Mouse (Mus musculus): ENCODE results near the gene Adrm1. TPM values are rescaled to one million over a fixed set of nuclear protein-coding genes. Genes with fewer than 3 reads are reported as not detected.

Gene Adrm1
- polyA plus RNA-seq, 1 experiment from 2014 or later = 195 TPM

GRCm38 (mm10) chr2:180197323-180198037 lies 26.2 kb downstream of the Adrm1 start:
- Histone ChIP-seq H3K9ac (ENCODE audit: low read length) (no peak overlapping the region), H3K4me1 (ENCODE audit: control insufficient read depth, insufficient read depth, low read length) (no peaks in the 10 kb centered on the region), H3K9me3 (ENCODE audit: control insufficient read depth, low read length) (no peaks in the 10 kb centered on the region), H3K4me2 (ENCODE audit: low read depth) (no peak overlapping the region), H3K27ac (ENCODE audit: low read depth, low read length) (no peak overlapping the region), H3K4me3 (ENCODE audit: low read depth, low read length) (no peak overlapping the region), H3K27me3 (ENCODE audit: control insufficient read depth, insufficient read depth, low read length) (no peaks in the 10 kb centered on the region), H3K36me3 (ENCODE audit: control insufficient read depth, insufficient read depth, low read length) (no peaks in the 10 kb centered on the region)
- whole genome bisulfite sequencing = 89% methylated on average over 10 of the region's 10 CpGs
- ATAC-seq (ENCODE audit: insufficient read depth, low FRiP score, low TSS enrichment) (no peak), DNase-seq (ENCODE audit: low spot score) (no peak)

GRCm38 (mm10) chr2:180198782-180199181 lies 27.5 kb downstream of the Adrm1 start:
- Histone ChIP-seq H3K9me3 (ENCODE audit: control insufficient read depth, low read length) (no peaks in the 10 kb centered on the region), H3K9ac (ENCODE audit: low read length) (no peak overlapping the region), H3K36me3 (ENCODE audit: control insufficient read depth, insufficient read depth, low read length) (no peaks in the 10 kb centered on the region), H3K4me2 (ENCODE audit: low read depth) (no peak overlapping the region), H3K27ac (ENCODE audit: low read depth, low read length) (no peak overlapping the region), H3K27me3 (ENCODE audit: control insufficient read depth, insufficient read depth, low read length) (no peaks in the 10 kb centered on the region), H3K4me1 (ENCODE audit: control insufficient read depth, insufficient read depth, low read length) (no peaks in the 10 kb centered on the region), H3K4me3 (ENCODE audit: low read depth, low read length) (no peak overlapping the region)
- WGBS = 90% methylated on average over 10 of the region's 10 CpGs
- DNase-seq (ENCODE audit: low spot score) (no peak), ATAC-seq (ENCODE audit: insufficient read depth, low FRiP score, low TSS enrichment) (no peak)

- no peak for ATAC-seq (ENCODE audit: insufficient read depth, low FRiP score, low TSS enrichment)
- H3K36me3 ChIP-seq (ENCODE audit: control insufficient read depth, insufficient read depth, low read length) = no peaks in the 10 kb centered on the region
- no peak overlapping the region for H3K4me3 ChIP-seq (ENCODE audit: low read depth, low read length)
- 54% methylated on average over 11 of the region's 11 CpGs for WGBS
- H3K4me1 ChIP-seq (ENCODE audit: control insufficient read depth, insufficient read depth, low read length) = no peaks in the 10 kb centered on the region
- no peaks in the 10 kb centered on the region for H3K9me3 ChIP-seq (ENCODE audit: control insufficient read depth, low read length)
- H3K27me3 ChIP-seq (ENCODE audit: control insufficient read depth, insufficient read depth, low read length) = no peaks in the 10 kb centered on the region
- H3K9ac ChIP-seq (ENCODE audit: low read length) = no peak overlapping the region
- H3K27ac ChIP-seq (ENCODE audit: low read depth, low read length) = no peak overlapping the region
- no peak for DNase-seq (ENCODE audit: low spot score)
- no peak overlapping the region for H3K4me2 ChIP-seq (ENCODE audit: low read depth)
Measured at GRCm38 (mm10) chr2:180200681-180201080, 29.4 kb downstream of the Adrm1 start.

GRCm38 (mm10) chr2:180201303-180201702 lies 30.0 kb downstream of the Adrm1 start:
- Histone ChIP-seq H3K4me1 (ENCODE audit: control insufficient read depth, insufficient read depth, low read length) (no peaks in the 10 kb centered on the region), H3K9me3 (ENCODE audit: control insufficient read depth, low read length) (no peaks in the 10 kb centered on the region), H3K9ac (ENCODE audit: low read length) (no peak overlapping the region), H3K36me3 (ENCODE audit: control insufficient read depth, insufficient read depth, low read length) (no peaks in the 10 kb centered on the region), H3K27ac (ENCODE audit: low read depth, low read length) (no peak overlapping the region), H3K27me3 (ENCODE audit: control insufficient read depth, insufficient read depth, low read length) (no peaks in the 10 kb centered on the region), H3K4me3 (ENCODE audit: low read depth, low read length) (no peak overlapping the region), H3K4me2 (ENCODE audit: low read depth) (no peak overlapping the region)
- 71% methylated on average over 9 of the region's 9 CpGs for WGBS
- no peak for DNase-seq (ENCODE audit: low spot score)
- ATAC-seq (ENCODE audit: insufficient read depth, low FRiP score, low TSS enrichment) = no peak

GRCm38 (mm10) chr2:180202263-180202662 lies 31.0 kb downstream of the Adrm1 start:
- Histone ChIP-seq H3K4me3 (ENCODE audit: low read depth, low read length) (no peak overlapping the region), H3K27me3 (ENCODE audit: control insufficient read depth, insufficient read depth, low read length) (no peaks in the 10 kb centered on the region), H3K9ac (ENCODE audit: low read length) (no peak overlapping the region), H3K9me3 (ENCODE audit: control insufficient read depth, low read length) (no peaks in the 10 kb centered on the region), H3K27ac (ENCODE audit: low read depth, low read length) (no peak overlapping the region), H3K4me2 (ENCODE audit: low read depth) (no peak overlapping the region), H3K4me1 (ENCODE audit: control insufficient read depth, insufficient read depth, low read length) (no peaks in the 10 kb centered on the region), H3K36me3 (ENCODE audit: control insufficient read depth, insufficient read depth, low read length) (no peaks in the 10 kb centered on the region)
- ATAC-seq (ENCODE audit: insufficient read depth, low FRiP score, low TSS enrichment) = no peak
- 93% methylated on average over 14 of the region's 14 CpGs for WGBS
- no peak for DNase-seq (ENCODE audit: low spot score)

- ATAC-seq (ENCODE audit: insufficient read depth, low FRiP score, low TSS enrichment) (no peak), DNase-seq (ENCODE audit: low spot score) (no peak)
- Histone ChIP-seq H3K27me3 (ENCODE audit: control insufficient read depth, insufficient read depth, low read length) (no peaks in the 10 kb centered on the region), H3K27ac (ENCODE audit: low read depth, low read length) (no peak overlapping the region), H3K4me3 (ENCODE audit: low read depth, low read length) (no peak overlapping the region), H3K4me2 (ENCODE audit: low read depth) (no peak overlapping the region), H3K36me3 (ENCODE audit: control insufficient read depth, insufficient read depth, low read length) (no peaks in the 10 kb centered on the region), H3K4me1 (ENCODE audit: control insufficient read depth, insufficient read depth, low read length) (no peaks in the 10 kb centered on the region), H3K9me3 (ENCODE audit: control insufficient read depth, low read length) (no peaks in the 10 kb centered on the region), H3K9ac (ENCODE audit: low read length) (no peak overlapping the region)
- WGBS = 71% methylated on average over 10 of the region's 10 CpGs
Measured at GRCm38 (mm10) chr2:180202805-180203204, 31.5 kb downstream of the Adrm1 start.

GRCm38 (mm10) chr2:180204501-180204900 lies 33.2 kb downstream of the Adrm1 start:
- Histone ChIP-seq H3K27me3 (ENCODE audit: control insufficient read depth, insufficient read depth, low read length) (no peaks in the 10 kb centered on the region), H3K36me3 (ENCODE audit: control insufficient read depth, insufficient read depth, low read length) (no peaks in the 10 kb centered on the region), H3K4me2 (ENCODE audit: low read depth) (no peak overlapping the region), H3K4me1 (ENCODE audit: control insufficient read depth, insufficient read depth, low read length) (no peaks in the 10 kb centered on the region), H3K9me3 (ENCODE audit: control insufficient read depth, low read length) (no peaks in the 10 kb centered on the region), H3K4me3 (ENCODE audit: low read depth, low read length) (no peak overlapping the region), H3K27ac (ENCODE audit: low read depth, low read length) (no peak overlapping the region), H3K9ac (ENCODE audit: low read length) (no peak overlapping the region)
- 96% methylated on average over 9 of the region's 9 CpGs for WGBS
- ATAC-seq (ENCODE audit: insufficient read depth, low FRiP score, low TSS enrichment) (no peak), DNase-seq (ENCODE audit: low spot score) (no peak)

- no peaks in the 10 kb centered on the region for H3K27me3 ChIP-seq (ENCODE audit: control insufficient read depth, insufficient read depth, low read length)
- DNase-seq (ENCODE audit: low spot score) (peak; percentile 37), ATAC-seq (ENCODE audit: insufficient read depth, low FRiP score, low TSS enrichment) (peak; percentile 72)
- no peak overlapping the region for H3K4me2 ChIP-seq (ENCODE audit: low read depth)
- no peak overlapping the region for H3K9ac ChIP-seq (ENCODE audit: low read length)
- no peaks in the 10 kb centered on the region for H3K4me1 ChIP-seq (ENCODE audit: control insufficient read depth, insufficient read depth, low read length)
- 65% methylated on average over 12 of the region's 12 CpGs for WGBS
- no peak overlapping the region for H3K4me3 ChIP-seq (ENCODE audit: low read depth, low read length)
- peak overlapping the region; percentile 47; the same call in 1 of the 2 replicates for H3K27ac ChIP-seq (ENCODE audit: low read depth, low read length)
- H3K9me3 ChIP-seq (ENCODE audit: control insufficient read depth, low read length) = no peaks in the 10 kb centered on the region
- no peaks in the 10 kb centered on the region for H3K36me3 ChIP-seq (ENCODE audit: control insufficient read depth, insufficient read depth, low read length)
Measured at GRCm38 (mm10) chr2:180205083-180205955, 34.0 kb downstream of the Adrm1 start.

GRCm38 (mm10) chr2:180205956-180206280 lies 34.6 kb downstream of the Adrm1 start:
- Histone ChIP-seq H3K4me3 (ENCODE audit: low read depth, low read length) (no peak overlapping the region), H3K27me3 (ENCODE audit: control insufficient read depth, insufficient read depth, low read length) (no peaks in the 10 kb centered on the region), H3K36me3 (ENCODE audit: control insufficient read depth, insufficient read depth, low read length) (no peaks in the 10 kb centered on the region), H3K4me1 (ENCODE audit: control insufficient read depth, insufficient read depth, low read length) (no peaks in the 10 kb centered on the region), H3K9ac (ENCODE audit: low read length) (no peak overlapping the region; the same call in 1 of the 2 replicates), H3K9me3 (ENCODE audit: control insufficient read depth, low read length) (no peaks in the 10 kb centered on the region), H3K27ac (ENCODE audit: low read depth, low read length) (peak overlapping the region; percentile 47; the same call in 1 of the 2 replicates), H3K4me2 (ENCODE audit: low read depth) (no peak overlapping the region)
- DNase-seq (ENCODE audit: low spot score) (no peak), ATAC-seq (ENCODE audit: insufficient read depth, low FRiP score, low TSS enrichment) (no peak)
- 88% methylated on average over 2 of the region's 2 CpGs for WGBS
